Mouse (Mus musculus) spleen, adult 2 months (tissue): ENCODE data around the gene Tsen34. TPM values are rescaled to one million over a fixed set of nuclear protein-coding genes. Genes with fewer than 3 reads are reported as not detected.
A peak's percentile ranks its signal among the peaks of the same experiment; 100 is the strongest.
"Not testable (repeated sequence)": the region's sequence is repeated elsewhere in the genome, so short reads cannot be mapped to it uniquely, and the experiment has no call there.

Experiments
- DNase-seq, 2 experiments: peaks; one replicate each; pipeline versions ENCODE4 v3.0.0 to v3.0.0-alpha.2; 2012 to 2021; ENCODE audit warnings: low spot score in 2 of 2, low read depth in 1 of 2
- H3K27ac ChIP-seq: fragments of 200-500 bp; 2 replicates; pipeline ENCODE4 v1.5.1; 2012; ENCODE audit warnings: low read length, inconsistent platforms; ENCODE audit not compliant: insufficient read depth
- H3K27me3 ChIP-seq: fragments of 200-500 bp; 2 replicates; pipeline ENCODE4 v1.6.1; 2012; ENCODE audit warnings: mild to moderate bottlenecking, moderate library complexity, low read length, inconsistent platforms; ENCODE audit not compliant: control insufficient read depth, insufficient read depth
- H3K36me3 ChIP-seq: fragments of 200-500 bp; 2 replicates; pipeline ENCODE4 v1.6.1; 2012; ENCODE audit warnings: mild to moderate bottlenecking, low read length, inconsistent platforms; ENCODE audit not compliant: control insufficient read depth, insufficient read depth
- H3K4me1 ChIP-seq: fragments of 200-500 bp; 2 replicates; pipeline ENCODE4 v1.6.1; 2011; ENCODE audit warnings: inconsistent platforms; ENCODE audit not compliant: control insufficient read depth, insufficient read depth, insufficient read length
- H3K4me3 ChIP-seq: fragments of 200-500 bp; 2 replicates; pipeline ENCODE4 v1.5.1; 2011; ENCODE audit warnings: mild to moderate bottlenecking, inconsistent platforms; ENCODE audit not compliant: insufficient read depth, insufficient read length; ENCODE audit errors: extremely low read depth
- CTCF ChIP-seq: fragments of 200-500 bp; IDR thresholded peaks from 2 replicates; pipeline ENCODE4 v1.5.1; 2011; ENCODE audit warnings: mild to moderate bottlenecking, inconsistent platforms; ENCODE audit not compliant: insufficient read depth, insufficient read length, insufficient replicate concordance; ENCODE audit errors: extremely low read depth
- POLR2A ChIP-seq: fragments of 200-500 bp; IDR thresholded peaks from 2 replicates; pipeline ENCODE4 v1.6.1; 2011; ENCODE audit warnings: low read depth, low read length, inconsistent platforms
- WGBS: fragments of 180-500 bp; shearing (Covaris S2); methylation state at CpG from one replicate; pipeline ENCODE4 v1.1.7; 2018; 5-methylcytosine and 5-hydroxymethylcytosine counted together
- polyA plus RNA-seq: library from polyadenylated mRNA; depleted of rRNA; stranded (reverse); fragments of >200 nt; gene quantifications from 2 replicates; pipeline ENCODE4 v1.2.3, GENCODE M21; 2012

Tsen34 gene
- polyA plus RNA-seq, 1 experiment, result 29.2 TPM

GRCm38 (mm10) chr7:3691919-3692318 lies 744 bp upstream of the Tsen34 start:
- TF ChIP-seq POLR2A, result no peak
- TF ChIP-seq CTCF, result no peak
- no peaks in the 10 kb centered on the region for H3K27me3 ChIP-seq
- no peak overlapping the region for H3K27ac ChIP-seq
- H3K4me1 ChIP-seq, result peaks cover 6% of the 10 kb centered on the region; the same call in 1 of the 2 replicates
- 8% methylated on average over 3 of the region's 3 CpGs for WGBS
- H3K4me3 ChIP-seq, result peak overlapping the region; percentile 72
- H3K36me3 ChIP-seq, result peaks cover 8% of the 10 kb centered on the region
- no peak for DNase-seq

GRCm38 (mm10) chr7:3692987-3693808 lies 535 bp downstream of the Tsen34 start, which contains the start of gene Mboat7:
TSS of gene Mboat7 (minus strand) at chr7:3693523.
- DNase-seq, result peak; percentile 95 to 97
- Histone ChIP-seq H3K36me3 (peaks cover 8% of the 10 kb centered on the region), H3K27me3 (no peaks in the 10 kb centered on the region), H3K27ac (peak within 1 kb of the TSS; percentile 92), H3K4me1 (peaks cover 6% of the 10 kb centered on the region; the same call in 1 of the 2 replicates), H3K4me3 (peak within 1 kb of the TSS; percentile 72)
- WGBS, result under 1% methylated on average over 55 of the region's 55 CpGs
- TF ChIP-seq CTCF (no peak), POLR2A (peak; percentile 87; the same call in 1 of the 2 replicates)

GRCm38 (mm10) chr7:3693809-3694075 lies 1.1 kb downstream of the Tsen34 start:
- H3K27me3 ChIP-seq, result no peaks in the 10 kb centered on the region
- peak overlapping the region; percentile 92 for H3K27ac ChIP-seq
- DNase-seq, result no peak
- no peak for TF ChIP-seq CTCF
- no peak; the same call in 1 of the 2 replicates for TF ChIP-seq POLR2A
- H3K36me3 ChIP-seq, result peaks cover 8% of the 10 kb centered on the region; the same call in 1 of the 2 replicates
- peak overlapping the region; percentile 72 for H3K4me3 ChIP-seq
- WGBS, result under 1% methylated on average over 18 of the region's 18 CpGs
- H3K4me1 ChIP-seq, result peaks cover 6% of the 10 kb centered on the region; the same call in 1 of the 2 replicates

GRCm38 (mm10) chr7:3694076-3694948 lies 1.6 kb downstream of the Tsen34 start:
- Histone ChIP-seq H3K36me3 (peaks cover 11% of the 10 kb centered on the region; the same call in 1 of the 2 replicates), H3K4me3 (peak overlapping the region; percentile 72), H3K4me1 (peaks cover 6% of the 10 kb centered on the region; the same call in 1 of the 2 replicates), H3K27me3 (no peaks in the 10 kb centered on the region), H3K27ac (peak overlapping the region; percentile 92)
- WGBS, result 2% methylated on average over 53 of the region's 55 CpGs
- peak; percentile 64 to 83 for DNase-seq
- no peak for TF ChIP-seq CTCF
- no peak for TF ChIP-seq POLR2A

- Histone ChIP-seq H3K36me3 (peaks cover 11% of the 10 kb centered on the region; the same call in 1 of the 2 replicates), H3K27ac (peak overlapping the region; percentile 26), H3K4me3 (peak overlapping the region; percentile 72; the same call in 1 of the 2 replicates)
- WGBS, result 6% methylated on average over 9 of the region's 9 CpGs
- H3K4me1 ChIP-seq, H3K27me3 ChIP-seq, DNase-seq: not testable (repeated sequence)
These were observed 2.3 kb downstream of the Tsen34 start for GRCm38 (mm10) chr7:3694949-3695305.

- Histone ChIP-seq H3K36me3 (peaks cover 11% of the 10 kb centered on the region; the same call in 1 of the 2 replicates), H3K4me3 (no peak overlapping the region), H3K4me1 (peaks cover 1% of the 10 kb centered on the region; the same call in 1 of the 2 replicates), H3K27ac (no peak overlapping the region), H3K27me3 (no peaks in the 10 kb centered on the region)
- TF ChIP-seq CTCF, result no peak
- TF ChIP-seq POLR2A, result no peak
- DNase-seq, result no peak
- WGBS, result 93% methylated on average over 6 of the region's 6 CpGs
These were observed 5.8 kb downstream of the Tsen34 start for GRCm38 (mm10) chr7:3698471-3698870.
